Mouse (Mus musculus) heart, postnatal 0 days (tissue): Measurements from ENCODE around the gene Dok5.

Experiments
- CTCF ChIP-seq: IDR thresholded peaks from 2 replicates; pipeline ENCODE4 v1.5.1; 2016; ENCODE audit warnings: antibody characterized with exemption, control low read depth, low read depth
- EP300 ChIP-seq: IDR thresholded peaks from 2 replicates; pipeline ENCODE4 v1.6.1; 2016; ENCODE audit warnings: antibody characterized with exemption, low read depth

- TF ChIP-seq EP300 (no peak), CTCF (no peak)
Observed at GRCm38 (mm10) chr2:170862799-170863198, 131.2 kb downstream of the Dok5 start.
